Mouse (Mus musculus) B cell, adult 2 months (primary cell): ENCODE results near the gene Ccdc149.

Experiments
- DNase-seq, 2 experiments: peaks; one replicate each; pipeline ENCODE4 v3.0.0; 2022

The Ccdc149 gene

DNA sequence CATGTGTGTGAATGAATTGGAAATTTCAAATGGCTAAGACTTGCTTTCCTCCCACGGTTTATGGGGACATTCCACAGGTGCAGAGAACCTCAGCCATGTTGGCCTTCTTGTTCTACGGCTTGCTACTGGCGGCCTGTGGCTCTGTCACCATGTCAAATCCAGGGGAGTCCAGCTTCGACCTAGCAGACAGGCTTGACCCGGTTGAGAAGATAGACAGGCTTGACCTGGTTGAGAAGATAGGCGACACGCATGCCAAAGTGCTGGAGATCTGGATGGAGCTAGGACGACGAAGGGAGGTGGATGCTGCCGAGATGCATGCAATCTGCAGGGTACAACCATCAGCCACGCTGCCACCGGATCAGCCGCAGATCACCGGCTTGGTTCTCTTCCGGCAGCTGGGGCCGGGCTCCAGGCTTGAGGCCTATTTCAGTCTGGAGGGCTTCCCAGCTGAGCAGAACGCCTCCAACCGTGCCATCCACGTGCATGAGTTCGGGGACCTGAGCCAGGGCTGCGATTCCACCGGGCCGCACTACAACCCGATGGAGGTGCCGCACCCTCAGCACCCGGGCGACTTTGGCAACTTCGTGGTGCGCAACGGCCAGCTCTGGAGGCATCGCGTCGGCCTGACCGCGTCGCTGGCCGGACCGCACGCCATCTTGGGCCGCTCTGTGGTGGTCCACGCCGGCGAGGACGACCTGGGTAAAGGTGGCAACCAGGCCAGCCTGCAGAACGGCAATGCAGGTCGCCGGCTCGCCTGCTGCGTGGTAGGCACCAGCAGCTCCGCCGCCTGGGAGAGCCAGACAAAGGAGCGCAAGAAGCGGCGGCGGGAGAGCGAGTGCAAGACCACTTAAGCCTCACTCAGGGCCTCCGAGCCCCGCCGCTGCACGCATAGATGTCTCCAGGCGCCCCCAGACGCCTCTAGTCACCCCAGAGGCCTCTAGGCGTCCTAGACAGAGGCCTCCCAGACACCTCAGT, 103.2 kb downstream of the Ccdc149 start:
- no peak for DNase-seq

GRCm38 (mm10) chr5:52366661-52367060, 104.7 kb downstream of the Ccdc149 start:
- no peak for DNase-seq

GRCm38 (mm10) chr5:52365930-52366329, 105.4 kb downstream of the Ccdc149 start:
- DNase-seq, result no peak

DNA sequence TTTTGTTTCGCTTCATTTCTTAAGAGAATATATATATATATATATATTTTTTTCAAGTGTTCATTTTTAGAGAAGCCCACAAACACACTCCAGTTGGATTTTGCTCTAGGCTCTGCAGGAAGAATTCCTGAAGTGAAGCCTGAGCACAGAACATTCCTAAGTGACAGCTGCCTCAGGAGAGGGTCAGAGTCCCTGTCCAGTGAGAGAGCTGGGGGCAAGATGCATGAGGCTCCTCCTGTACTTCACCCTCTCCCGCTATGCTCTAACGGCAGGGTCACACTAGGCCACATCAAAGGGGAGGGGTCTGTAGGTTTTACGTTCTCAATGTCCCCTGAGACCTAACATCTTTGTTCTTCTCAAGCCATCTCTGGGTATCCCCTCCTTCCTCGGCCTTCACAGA, 106.8 kb downstream of the Ccdc149 start:
- DNase-seq, result no peak

GRCm38 (mm10) chr5:52363468-52364150, 107.7 kb downstream of the Ccdc149 start, which contains the start of gene Sod3:
TSS of gene Sod3 (plus strand) at chr5:52363791.
- no peak for DNase-seq

- DNase-seq, result no peak
Measured at GRCm38 (mm10) chr5:52362776-52363467, 108.4 kb downstream of the Ccdc149 start.

DNA sequence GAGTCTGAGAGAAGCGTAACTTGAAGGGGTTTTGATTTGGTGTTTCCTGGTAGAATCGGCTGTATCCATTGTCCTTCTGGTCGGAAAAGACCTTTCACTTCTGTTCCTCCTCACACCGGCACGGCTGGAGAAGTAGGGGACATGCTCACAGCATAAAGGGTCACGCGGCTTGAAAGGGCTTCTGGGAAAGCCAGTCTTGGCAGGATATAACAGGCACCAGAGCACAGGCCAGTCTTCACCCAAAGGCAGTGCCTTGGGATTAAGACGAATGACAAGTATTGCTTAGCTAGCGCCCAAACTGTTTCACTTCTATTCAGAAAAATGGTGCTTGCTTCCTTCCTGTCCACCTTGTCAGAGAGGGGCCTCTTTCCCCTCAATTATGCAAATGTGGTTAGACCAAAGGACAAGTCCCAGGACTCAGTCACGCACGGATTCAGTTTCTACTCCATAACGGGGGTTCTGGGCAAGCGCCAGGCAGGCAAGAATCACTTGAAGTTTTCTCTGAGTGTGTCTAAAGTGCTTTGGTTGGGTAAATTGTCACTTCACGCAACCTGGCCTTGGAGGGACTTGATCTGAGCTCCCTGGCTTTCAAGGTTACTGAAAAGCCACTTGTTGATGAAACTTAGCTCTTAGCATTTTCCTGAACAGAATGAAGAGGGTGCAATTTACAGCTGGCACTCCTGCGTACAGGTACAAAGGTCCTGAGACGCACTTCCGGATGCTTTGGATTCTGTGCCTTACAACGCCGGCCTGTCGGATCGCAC, 110.9 kb downstream of the Ccdc149 start:
- DNase-seq, result no peak

- no peak for DNase-seq
Measured at GRCm38 (mm10) chr5:52358120-52358519, 113.2 kb downstream of the Ccdc149 start.

DNA sequence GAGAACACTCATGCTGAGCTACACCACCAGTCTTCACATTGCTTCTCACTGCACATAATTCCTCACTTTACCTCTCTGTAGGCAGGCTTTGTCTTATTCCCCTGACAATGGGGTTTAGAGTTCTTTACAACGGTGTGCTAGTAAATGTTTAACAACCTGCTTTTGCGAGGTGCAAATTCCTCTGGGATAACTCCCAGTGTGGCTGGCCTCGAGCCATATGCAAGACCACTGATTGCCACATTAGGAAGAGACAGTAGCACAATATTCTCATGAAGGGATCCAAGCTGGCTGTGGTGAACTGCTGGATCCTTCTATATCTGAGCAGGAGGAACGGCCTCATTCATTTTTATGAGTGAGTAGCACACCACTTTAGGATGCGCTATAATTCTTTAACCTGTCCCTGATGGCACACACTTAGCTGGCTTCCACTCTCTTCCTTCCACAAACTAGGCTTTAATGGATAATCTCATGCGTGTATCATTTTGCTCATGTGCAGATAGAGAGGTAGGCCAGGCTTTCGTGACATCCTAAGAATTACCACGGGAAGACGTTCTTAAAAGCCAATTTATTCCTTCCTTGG, 114.1 kb downstream of the Ccdc149 start:
- DNase-seq, result no peak

GRCm38 (mm10) chr5:52355612-52356011, 115.7 kb downstream of the Ccdc149 start:
- no peak for DNase-seq

GRCm38 (mm10) chr5:52354441-52354840, 116.9 kb downstream of the Ccdc149 start:
- no peak for DNase-seq

DNA sequence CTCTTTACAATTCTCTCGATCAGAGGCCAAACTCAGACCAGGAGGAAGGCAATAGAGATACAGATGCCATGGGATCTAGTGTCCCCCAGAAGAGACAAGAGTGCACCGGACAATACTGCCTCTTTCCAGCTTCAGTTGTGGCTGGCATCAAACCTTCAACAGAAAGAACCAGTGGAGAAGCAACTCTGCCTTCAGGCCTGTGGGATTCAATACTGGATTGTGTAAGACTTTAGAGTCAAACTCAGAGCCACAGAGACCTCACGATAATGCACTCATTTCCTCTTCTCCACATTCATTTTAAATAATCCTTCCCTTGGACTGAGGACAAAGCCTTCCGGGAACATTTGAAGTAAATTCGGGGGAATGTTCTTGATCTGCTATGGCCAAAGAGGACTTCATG, 118.6 kb downstream of the Ccdc149 start:
- DNase-seq, result no peak

DNA sequence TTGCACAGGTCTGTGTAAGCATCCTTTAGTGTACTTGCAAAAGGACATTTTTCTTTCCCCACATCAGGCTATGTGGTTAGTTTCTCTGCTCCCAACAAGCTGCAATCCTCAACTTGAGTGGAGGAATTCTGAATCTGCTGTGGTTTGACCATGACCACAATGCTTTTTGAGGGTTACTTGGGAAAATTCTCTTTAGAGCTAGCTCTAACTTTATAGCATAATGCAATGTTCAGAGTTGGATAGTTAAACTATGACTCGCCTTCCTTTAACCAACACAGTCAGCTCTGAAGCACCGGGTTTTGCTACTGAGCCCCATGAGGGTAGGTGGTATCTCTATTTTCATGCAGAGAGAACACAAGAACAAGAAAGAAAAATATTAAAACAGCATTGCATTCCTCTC, 119.8 kb downstream of the Ccdc149 start:
- DNase-seq, result no peak

GRCm38 (mm10) chr5:52350451-52350850, 120.9 kb downstream of the Ccdc149 start:
- no peak for DNase-seq

DNA sequence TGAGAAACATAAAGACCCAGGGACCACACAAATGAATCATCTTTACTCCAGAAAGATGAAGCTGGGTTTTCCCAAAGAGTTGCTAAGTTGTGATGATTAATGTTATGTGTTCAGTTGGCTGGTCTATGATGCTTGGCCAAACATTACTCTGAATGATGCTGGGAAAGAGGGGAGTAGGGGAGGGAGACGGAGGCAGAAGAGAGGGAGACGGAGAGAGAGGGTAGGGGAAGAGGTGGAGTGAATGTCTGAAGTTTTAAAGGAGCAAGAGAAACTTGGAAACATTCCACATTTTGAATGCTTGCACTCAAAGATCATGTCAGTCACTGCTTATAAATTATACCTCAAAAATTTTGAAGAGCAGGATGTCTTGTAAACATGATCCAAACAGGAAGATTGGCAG, 124.4 kb downstream of the Ccdc149 start:
- no peak for DNase-seq

DNA sequence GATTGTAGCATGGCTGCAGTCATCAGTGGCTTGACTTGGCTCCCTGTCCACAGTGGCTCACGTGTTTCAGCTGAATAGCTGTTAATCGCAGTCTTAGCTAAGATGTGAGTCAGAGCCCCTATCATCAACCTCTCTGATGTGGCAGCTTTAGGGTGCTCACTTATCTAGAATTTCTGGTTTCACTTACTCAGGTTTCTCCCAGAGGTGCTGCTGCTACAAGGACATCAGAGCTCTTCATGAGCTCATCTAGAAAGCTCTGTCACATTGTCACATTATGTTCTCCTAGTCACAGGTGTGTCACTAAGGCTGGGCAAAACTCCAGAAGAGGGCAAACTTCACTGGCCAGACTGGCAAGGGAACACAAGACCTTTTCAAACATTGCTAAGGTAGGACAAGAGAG, 132.2 kb downstream of the Ccdc149 start:
- DNase-seq, result no peak

- DNase-seq, result no peak
Measured at GRCm38 (mm10) chr5:52335590-52335989, 135.7 kb downstream of the Ccdc149 start.

GRCm38 (mm10) chr5:52332120-52332519, 139.2 kb downstream of the Ccdc149 start:
- no peak for DNase-seq
